Mouse (Mus musculus): ENCODE results near the gene Scgb1b7. TPM values are rescaled to one million over a fixed set of nuclear protein-coding genes. Genes with fewer than 3 reads are reported as not detected.
"Not testable (repeated sequence)": the region's sequence is repeated elsewhere in the genome, so short reads cannot be mapped to it uniquely, and the experiment has no call there.

The Scgb1b7 gene
- polyA plus RNA-seq (2017; shearing (Covaris generic)): not detected

DNA sequence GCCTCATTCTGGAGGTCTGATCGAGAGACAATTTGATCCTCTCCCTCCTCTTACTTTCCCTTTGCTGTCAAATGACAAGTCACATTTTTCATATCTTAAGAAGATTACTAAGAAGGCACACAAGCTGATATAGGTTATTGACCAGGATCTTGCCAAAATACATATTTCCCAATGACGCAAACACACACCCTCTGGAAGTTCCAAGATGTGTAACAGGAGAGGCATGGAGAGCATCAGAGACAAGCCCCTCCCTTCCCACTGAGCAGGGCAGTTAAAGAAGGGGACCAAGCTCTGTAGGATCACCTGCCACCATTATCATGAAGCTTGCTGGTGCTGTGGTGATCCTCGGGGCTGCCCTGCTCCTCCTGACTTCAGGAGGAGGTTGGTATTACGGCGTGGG lies at the start of gene Scgb1b7:
Gene Scgb1b7, plus strand, starts transcription at position 301 of the 400 bp plus-strand sequence.
- not testable (repeated sequence) for ATAC-seq

DNA sequence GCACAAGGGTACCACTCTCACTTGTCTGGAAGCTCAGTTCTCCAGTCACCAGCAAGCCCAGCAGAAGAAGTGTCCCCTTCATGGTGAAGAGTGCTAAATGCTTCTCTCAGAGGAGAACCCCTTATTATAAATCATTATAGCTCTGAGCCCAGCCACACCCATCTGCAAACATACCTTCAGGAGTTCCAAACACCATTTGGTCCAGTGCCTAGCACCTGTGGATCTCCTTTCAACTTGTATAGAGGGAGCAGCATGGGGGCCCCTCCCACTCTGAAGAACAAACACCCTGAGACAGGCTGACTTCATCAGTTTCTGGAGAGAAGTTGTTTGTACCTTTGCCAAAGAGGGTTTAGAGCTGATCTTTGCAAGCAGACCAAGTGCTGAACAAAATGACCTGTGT lies 6.8 kb upstream of the Scgb1b7 start, which contains the start of gene Scgb2b7:
Gene Scgb2b7, minus strand, starts transcription at position 101 of the 400 bp plus-strand sequence.
- not testable (repeated sequence) for ATAC-seq

Other genes starting within 250 kb of the Scgb1b7 start
- gene Scgb2b7, start 6.9 kb upstream of the Scgb1b7 start, polyA plus RNA-seq (2017; shearing (Covaris generic)): not detected